Mouse (Mus musculus) brain, embryonic 14.5 days (tissue): ENCODE measurements around the gene Plekhh3. TPM values are rescaled to one million over a fixed set of nuclear protein-coding genes. Genes with fewer than 3 reads are reported as not detected.

Source experiments
- DNase-seq: peaks from one replicate; pipeline ENCODE4 v3.0.0-alpha.2; 2011; ENCODE audit warnings: low read depth
- CTCF ChIP-seq: fragments of 200-500 bp; IDR thresholded peaks from 2 replicates; pipeline ENCODE4 v1.5.1; 2012; ENCODE audit warnings: inconsistent platforms, mild to moderate bottlenecking, moderate library complexity, borderline replicate concordance; ENCODE audit not compliant: insufficient read depth, insufficient read length; ENCODE audit errors: extremely low read depth
- POLR2A ChIP-seq: fragments of 200-500 bp; IDR thresholded peaks from 2 replicates; pipeline ENCODE4 v1.6.1; 2012; ENCODE audit warnings: mild to moderate bottlenecking, inconsistent platforms, borderline replicate concordance; ENCODE audit not compliant: poor library complexity, insufficient read depth, insufficient read length, severe bottlenecking; ENCODE audit errors: extremely low read depth
- polyA plus RNA-seq: library from polyadenylated mRNA; depleted of rRNA; stranded (reverse); fragments of >200 nt; gene quantifications from 2 replicates; pipeline ENCODE4 v1.2.3, GENCODE M21; 2012

Plekhh3 gene
- polyA plus RNA-seq, 1 experiment = 12.0 TPM

DNA sequence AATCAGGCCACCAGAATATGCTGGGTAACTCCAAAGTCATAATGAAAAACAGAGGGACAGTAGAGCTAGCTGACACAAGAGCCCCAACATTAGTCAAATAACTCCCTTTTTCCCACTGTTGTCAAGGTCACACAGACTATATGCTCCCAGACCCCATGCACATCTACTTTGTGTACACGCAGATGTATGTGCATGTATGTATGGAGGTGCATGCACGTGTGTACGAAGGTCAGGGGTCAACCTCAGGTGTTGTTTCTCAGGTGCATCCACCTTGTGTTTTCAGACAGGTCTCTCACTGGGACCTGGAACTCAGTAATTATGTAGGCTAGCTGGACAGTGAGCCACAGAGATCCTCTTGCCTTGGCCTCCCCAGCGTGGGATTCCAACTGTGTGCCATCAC is 14.3 kb upstream of the Plekhh3 start:
- TF ChIP-seq CTCF (no peak), POLR2A (no peak)
- DNase-seq = no peak

DNA sequence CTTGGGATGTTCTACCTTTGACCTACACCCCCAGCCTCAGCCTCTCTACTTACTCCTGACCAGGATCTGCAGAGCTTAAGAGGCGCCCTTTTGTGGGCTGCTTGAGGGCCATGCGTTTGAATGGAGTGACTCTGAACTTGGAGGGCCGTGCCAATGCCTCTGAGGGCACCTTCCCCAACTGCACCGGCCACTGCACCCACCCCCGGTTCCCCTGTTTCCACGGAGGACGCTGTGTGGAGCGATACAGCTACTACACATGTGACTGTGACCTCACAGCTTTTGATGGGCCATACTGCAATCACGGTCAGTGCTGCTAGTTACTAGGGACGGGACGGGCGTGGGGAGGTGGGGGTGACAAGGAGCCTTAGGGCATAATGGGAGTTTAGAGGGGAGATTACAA is 13.8 kb upstream of the Plekhh3 start:
- DNase-seq = no peak
- TF ChIP-seq POLR2A (no peak), CTCF (no peak)

DNA sequence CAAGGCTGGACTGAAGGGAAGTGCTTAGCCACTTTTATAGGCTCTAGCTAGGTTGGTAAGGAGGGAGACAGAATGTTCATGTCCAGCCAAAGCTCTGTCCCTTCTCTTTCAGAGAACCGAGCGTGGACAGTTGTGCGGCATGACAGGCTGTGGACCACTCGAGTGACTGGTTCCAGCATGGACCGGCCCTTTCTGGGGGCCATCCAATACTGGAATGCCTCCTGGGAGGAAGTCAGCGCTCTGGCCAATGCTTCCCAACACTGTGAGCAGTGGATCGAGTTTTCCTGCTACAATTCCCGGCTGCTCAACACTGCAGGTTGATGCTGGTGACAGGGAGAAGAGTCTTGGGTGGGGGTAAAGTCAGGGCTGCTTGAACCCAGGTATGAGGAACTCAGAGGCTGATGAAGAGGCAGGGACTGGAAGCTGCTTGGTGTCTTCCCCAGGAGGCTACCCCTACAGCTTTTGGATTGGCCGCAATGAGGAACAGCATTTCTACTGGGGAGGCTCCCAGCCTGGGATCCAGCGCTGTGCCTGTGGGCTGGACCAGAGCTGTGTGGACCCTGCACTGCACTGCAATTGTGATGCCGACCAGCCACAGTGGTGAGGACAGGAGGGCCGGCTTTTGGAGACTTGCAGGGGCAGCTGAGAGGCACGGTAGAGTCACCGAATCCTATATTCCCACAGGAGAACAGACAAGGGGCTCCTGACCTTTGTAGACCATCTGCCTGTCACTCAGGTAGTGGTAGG is 11.8 kb upstream of the Plekhh3 start:
- no peak for TF ChIP-seq CTCF
- no peak for TF ChIP-seq POLR2A
- no peak for DNase-seq

DNA sequence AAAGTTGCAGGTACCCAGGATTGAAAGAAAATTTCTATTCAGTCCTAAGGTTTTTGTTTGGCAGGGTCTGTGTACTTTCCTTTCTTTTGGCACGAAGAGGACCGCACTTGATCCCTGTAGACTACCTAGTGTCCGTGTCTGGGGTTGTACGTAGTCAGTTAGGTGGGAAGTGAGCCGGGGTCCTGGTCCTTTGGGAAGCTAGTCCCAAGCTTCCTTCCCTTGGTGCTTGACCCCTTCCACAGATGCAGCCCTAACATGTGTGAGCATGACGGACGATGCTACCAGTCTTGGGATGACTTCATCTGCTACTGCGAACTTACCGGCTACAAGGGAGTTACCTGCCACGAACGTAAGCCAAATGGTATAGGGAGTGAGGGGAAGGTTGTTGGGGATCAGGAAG is 10.8 kb upstream of the Plekhh3 start:
- DNase-seq = no peak
- TF ChIP-seq POLR2A (no peak), CTCF (no peak)

DNA sequence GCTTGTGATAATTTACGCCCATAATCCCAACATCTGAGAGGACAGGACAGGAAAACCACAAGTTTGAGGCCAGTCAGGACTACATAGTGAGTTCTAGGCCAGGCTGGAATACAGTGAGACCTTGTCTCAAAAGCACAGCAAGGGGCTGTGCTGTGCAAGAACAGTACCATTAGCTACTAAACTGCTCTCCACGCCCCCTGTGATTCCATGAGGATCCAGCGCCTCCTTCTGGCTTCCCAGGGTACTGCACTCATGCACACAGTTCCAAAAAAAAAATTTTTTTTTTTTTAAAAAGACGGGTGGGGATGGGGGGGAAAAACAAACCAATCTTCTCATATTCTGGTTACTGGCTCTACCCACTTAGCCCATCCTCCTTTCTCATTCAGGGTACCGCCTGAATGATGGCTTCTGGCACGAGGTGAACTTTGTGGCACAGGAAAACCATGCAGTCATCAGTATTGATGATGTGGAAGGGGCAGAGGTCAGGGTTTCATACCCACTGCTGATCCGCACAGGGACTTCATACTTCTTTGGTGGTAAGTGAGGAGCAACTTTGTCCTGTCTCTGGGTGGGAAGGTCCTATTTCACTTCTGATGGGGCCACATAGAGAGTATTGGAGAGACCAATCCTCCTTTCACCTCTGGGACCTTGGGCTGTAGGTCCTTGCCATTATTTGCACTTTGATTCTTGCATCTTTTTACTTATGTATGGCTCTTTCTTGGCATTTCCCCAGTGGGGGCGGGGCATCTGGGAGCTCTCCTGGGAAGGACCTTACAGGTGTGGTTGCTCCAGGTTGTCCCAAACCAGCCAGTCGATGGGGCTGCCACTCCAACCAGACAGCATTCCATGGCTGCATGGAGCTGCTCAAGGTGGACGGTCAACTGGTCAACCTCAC is 9.9 kb upstream of the Plekhh3 start:
- DNase-seq = peak; percentile 71
- no peak for TF ChIP-seq POLR2A
- TF ChIP-seq CTCF = peak; percentile 80

DNA sequence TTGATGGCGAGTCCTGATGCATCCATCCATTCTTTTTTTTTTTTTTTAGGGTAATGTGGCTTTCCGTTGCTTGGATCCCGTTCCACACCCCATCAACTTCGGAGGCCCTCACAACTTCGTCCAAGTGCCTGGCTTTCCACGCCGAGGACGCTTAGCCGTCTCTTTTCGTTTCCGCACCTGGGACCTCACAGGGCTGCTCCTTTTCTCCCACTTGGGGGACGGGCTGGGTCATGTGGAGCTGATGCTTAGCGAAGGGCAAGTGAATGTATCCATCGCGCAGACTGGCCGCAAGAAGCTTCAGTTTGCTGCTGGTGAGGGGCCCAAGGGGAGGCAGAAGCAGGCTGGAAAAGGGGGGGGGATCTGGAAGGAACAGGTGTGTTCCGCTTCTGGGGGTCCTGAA is 9.1 kb upstream of the Plekhh3 start:
- no peak for DNase-seq
- TF ChIP-seq POLR2A = no peak
- no peak for TF ChIP-seq CTCF

DNA sequence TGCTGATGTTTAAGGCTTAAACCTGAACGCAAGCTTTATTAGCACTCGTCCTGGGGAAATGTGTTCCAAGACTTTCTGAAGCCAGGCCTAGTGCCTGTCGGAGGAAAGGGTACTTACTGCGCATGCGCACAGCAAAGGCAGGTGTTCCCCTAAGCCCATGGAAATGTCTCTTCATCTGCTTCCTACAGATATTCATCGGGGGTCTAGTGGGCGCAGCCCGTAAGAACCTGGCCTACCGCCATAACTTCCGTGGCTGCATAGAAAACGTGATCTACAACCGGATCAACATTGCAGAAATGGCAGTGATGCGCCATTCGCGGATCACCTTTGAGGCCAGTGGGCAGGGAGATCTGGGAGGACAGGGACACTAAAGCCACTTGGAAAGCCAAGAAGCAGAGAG is 8.2 kb upstream of the Plekhh3 start:
- TF ChIP-seq POLR2A (no peak), CTCF (no peak)
- no peak for DNase-seq

DNA sequence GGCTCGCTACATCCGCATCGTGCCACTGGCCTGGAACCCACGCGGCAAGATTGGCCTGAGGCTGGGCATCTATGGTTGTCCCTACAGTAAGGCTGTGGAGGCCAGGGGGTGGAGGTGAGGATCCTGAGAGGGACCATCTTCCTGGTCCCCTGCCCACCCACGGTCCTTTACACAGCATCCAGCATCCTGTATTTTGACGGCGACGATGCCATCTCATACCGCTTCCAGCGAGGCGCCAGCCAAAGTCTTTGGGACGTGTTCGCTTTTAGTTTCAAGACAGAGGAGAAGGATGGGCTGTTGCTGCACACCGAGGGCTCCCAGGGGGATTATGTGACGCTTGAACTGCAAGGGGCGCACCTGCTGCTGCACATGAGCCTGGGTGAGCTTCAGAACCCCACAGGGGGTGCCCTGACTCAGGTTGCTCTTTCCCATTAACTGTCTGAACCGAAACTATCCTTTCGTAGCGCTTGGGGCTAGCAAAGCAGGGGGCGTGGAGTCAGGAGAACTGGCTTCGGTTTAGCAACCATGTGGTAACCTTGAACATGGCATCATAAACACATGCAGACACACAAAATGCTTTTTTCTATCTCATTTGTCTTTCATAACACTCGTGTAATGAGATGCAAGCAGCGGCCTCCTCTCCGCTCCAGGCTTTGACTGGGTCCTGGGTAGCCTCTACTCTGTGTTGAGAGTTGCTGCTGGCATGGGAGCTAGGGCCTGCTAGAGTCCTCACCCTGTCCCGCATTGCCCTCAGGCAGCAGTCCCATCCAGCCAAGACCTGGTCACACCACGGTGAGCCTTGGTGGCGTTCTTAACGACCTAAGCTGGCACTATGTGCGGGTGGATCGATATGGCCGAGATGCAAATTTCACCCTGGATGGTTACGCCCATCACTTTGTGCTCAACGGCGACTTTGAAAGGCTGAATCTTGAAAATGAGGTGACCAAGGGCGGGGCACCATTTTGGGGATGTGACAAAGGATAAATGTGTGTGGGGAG is 7.2 kb upstream of the Plekhh3 start:
- no peak for TF ChIP-seq POLR2A
- no peak for TF ChIP-seq CTCF
- DNase-seq = no peak

DNA sequence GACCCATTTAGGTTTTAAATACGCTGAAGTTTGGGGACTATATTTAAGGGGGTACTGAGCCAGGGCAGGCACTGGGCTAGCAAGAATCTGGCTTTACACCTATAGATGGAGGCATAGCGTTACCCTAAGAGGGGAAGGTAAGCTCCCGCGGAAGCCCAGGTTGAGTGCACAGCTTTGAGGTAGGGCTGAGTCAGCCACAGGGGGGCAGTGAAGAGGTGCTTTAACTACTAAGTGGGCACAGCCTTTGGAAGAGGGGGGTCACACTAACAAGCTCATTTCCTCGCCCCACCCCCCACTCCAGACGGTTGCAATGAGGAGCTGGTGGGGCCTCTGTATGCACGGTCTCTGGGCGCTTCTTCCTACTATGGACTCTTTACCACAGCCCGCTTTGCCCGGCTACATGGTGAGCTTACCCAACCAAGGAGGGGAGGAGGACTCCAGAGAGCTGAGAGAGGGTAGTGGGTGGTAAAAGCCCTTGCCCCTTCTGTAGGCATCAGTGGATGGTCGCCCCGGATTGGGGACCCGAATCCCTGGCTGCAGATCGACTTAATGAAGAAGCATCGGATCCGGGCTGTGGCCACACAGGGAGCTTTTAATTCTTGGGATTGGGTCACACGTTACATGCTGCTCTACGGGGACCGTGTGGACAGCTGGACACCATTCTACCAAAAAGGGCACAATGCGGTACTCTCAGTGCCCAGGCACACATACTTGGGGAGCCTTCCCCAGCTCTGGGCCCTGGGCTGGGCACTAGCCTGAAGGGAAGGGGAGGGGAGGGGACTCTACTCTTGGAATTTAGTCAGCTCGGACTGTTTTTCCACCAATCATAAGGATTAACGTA is 6.0 kb upstream of the Plekhh3 start:
- DNase-seq = peak; percentile 65
- peak; percentile 61; the same call in 1 of the 2 replicates for TF ChIP-seq CTCF
- no peak for TF ChIP-seq POLR2A

DNA sequence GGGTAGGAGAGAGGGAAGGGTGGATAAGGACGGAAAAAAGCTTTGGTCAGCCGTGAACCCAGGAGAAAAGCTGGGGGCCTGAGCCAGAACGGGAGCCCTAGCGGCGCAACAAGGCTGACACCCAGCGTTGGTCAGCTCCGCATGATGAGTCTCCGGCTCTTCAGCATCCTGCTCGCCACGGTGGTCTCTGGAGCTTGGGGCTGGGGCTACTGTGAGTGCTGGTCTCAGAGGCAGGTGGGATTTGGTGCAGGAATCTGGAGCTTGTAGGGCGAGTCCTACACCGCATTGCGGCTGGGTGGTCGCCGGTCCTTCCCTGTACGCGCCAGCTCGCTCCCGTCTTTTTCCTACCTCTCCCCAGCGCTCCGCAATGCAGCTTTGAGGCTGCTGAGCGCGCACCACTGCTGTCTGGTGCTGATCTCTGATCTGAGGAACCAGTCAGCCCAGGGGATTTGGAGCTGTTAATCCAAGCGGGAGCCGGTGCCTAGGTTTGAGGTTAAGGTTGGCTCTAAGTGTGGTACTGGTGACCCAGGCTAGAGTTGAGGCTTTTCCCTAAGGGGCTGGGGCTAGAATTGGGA is 5.1 kb upstream of the Plekhh3 start:
- no peak for TF ChIP-seq POLR2A
- TF ChIP-seq CTCF = peak; percentile 34; the same call in 1 of the 2 replicates
- DNase-seq = peak; percentile 51
